Mouse (Mus musculus) lung, embryonic 14.5 days (tissue): Measurements from ENCODE around the gene H1fx. TPM values are rescaled to one million over a fixed set of nuclear protein-coding genes. Genes with fewer than 3 reads are reported as not detected.
"Not testable (repeated sequence)": the region's sequence is repeated elsewhere in the genome, so short reads cannot be mapped to it uniquely, and the experiment has no call there.

Experiments used
- ATAC-seq: fragments of 200-750 bp; cut with Nextera tagmentation; 2 replicates; pipeline ENCODE4 v1.8.0; 2017; ENCODE audit warnings: mild to moderate bottlenecking, moderate TSS enrichment, moderate library complexity; ENCODE audit not compliant: insufficient read depth
- DNase-seq: peaks from one replicate; pipeline ENCODE4 v3.0.0-alpha.2; 2015
- H3K27ac ChIP-seq: fragments of 300-500 bp; sonication (generic); 2 replicates; pipeline ENCODE4 v1.5.1; 2014; ENCODE audit warnings: low read depth, mild to moderate bottlenecking, moderate library complexity
- H3K27me3 ChIP-seq: fragments of 300-500 bp; sonication (generic); 2 replicates; pipeline ENCODE4 v1.6.1; 2014; ENCODE audit warnings: low read length, control low read depth; ENCODE audit not compliant: insufficient read depth
- H3K36me3 ChIP-seq: fragments of 300-500 bp; sonication (generic); 2 replicates; pipeline ENCODE4 v1.6.1; 2014; ENCODE audit warnings: control low read depth; ENCODE audit not compliant: insufficient read depth
- H3K4me1 ChIP-seq: fragments of 300-500 bp; sonication (generic); 2 replicates; pipeline ENCODE4 v1.6.1; 2014; ENCODE audit warnings: antibody characterized with exemption, control low read depth; ENCODE audit not compliant: insufficient read depth
- H3K4me2 ChIP-seq: fragments of 300-500 bp; sonication (generic); 2 replicates; pipeline ENCODE4 v1.6.1; 2014; ENCODE audit warnings: mild to moderate bottlenecking
- H3K4me3 ChIP-seq: fragments of 300-500 bp; sonication (generic); 2 replicates; pipeline ENCODE4 v1.5.1; 2014; ENCODE audit warnings: low read depth, low read length
- H3K9ac ChIP-seq: fragments of 300-500 bp; sonication (generic); 2 replicates; pipeline ENCODE4 v1.6.1; 2014
- H3K9me3 ChIP-seq: fragments of 300-500 bp; sonication (generic); 2 replicates; pipeline ENCODE4 v1.6.1; 2016; ENCODE audit warnings: low read depth, low read length, control low read depth
- CTCF ChIP-seq: IDR thresholded peaks from 2 replicates; pipeline ENCODE4 v1.5.1; 2016; ENCODE audit warnings: antibody characterized with exemption, low read depth
- WGBS: fragments of 180-500 bp; shearing (Covaris S2); extraction: QIAGEN DNeasy Blood & Tissue Kit; methylation state at CpG from one replicate; pipeline ENCODE4 v1.1.7; 2014; 5-methylcytosine and 5-hydroxymethylcytosine counted together
- polyA plus RNA-seq: library from polyadenylated mRNA; unstranded; fragments of >200 nt; fragmentation: Nextera tagmentation; extraction: Ambion mirVana; gene quantifications from 2 replicates; pipeline ENCODE4 v1.2.1, GENCODE M21; 2014

H1fx gene
- polyA plus RNA-seq, 1 experiment from 2014 or later, result 74.4 TPM

DNA sequence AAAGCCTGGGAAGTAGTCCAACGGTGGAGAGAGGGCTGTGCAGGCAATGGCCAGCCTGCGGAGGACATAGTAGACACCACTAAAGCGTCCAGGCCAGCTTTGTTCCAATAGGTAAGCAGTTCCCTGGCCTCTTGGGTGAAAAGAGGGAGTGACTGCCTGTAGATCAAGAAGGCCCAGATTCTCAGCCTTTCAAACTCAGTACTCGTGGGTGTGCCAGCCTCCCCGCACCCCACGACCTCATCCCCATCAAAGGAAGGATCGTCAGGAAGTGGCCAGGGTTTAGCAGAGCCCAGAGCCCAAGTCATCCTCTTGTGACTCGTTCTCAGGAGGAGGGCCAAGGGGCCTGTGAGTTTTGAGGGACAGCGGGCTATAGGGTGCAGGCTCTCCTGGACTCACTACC is 1.1 kb upstream of the H1fx start:
- Histone ChIP-seq H3K27ac (no peak overlapping the region), H3K9me3 (no peaks in the 10 kb centered on the region), H3K9ac (peak overlapping the region; percentile 89), H3K4me3 (peak overlapping the region; percentile 93), H3K4me1 (peaks cover 12% of the 10 kb centered on the region), H3K36me3 (peaks cover 31% of the 10 kb centered on the region), H3K4me2 (peak overlapping the region; percentile 84), H3K27me3 (no peaks in the 10 kb centered on the region)
- WGBS, result 59% methylated on average over 9 of the region's 9 CpGs
- no peak for DNase-seq
- ATAC-seq, result no peak
- TF ChIP-seq CTCF, result no peak

DNA sequence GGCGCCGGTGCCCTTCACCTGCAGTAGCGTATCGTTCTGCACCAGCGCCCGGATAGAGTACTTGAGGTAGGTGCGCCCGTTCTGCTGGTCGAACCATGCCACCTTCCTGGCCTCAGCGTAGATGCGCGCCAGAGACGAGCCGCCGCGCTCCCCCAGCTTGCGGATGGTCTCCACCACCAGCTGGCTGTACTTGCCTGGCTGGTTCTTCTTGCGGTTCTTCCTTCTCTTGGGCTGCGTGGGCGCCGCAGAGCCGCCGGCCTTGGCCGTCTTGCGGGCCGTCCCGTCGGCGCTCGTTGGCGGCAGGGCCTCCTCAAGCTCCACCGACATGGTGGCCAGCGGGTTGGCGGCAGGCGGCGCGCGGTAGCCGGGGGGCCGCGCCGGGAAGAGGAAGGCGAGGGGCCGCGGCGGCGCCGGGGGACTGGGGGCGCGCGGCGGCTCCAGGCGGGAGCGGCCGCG is 379 bp downstream of the H1fx start:
- Histone ChIP-seq H3K4me3 (peak overlapping the region; percentile 93), H3K4me2 (peak overlapping the region; percentile 84), H3K4me1 (peaks cover 12% of the 10 kb centered on the region), H3K9ac (peak overlapping the region; percentile 89), H3K27me3 (no peaks in the 10 kb centered on the region), H3K36me3 (peaks cover 19% of the 10 kb centered on the region), H3K9me3 (no peaks in the 10 kb centered on the region), H3K27ac (peak overlapping the region; percentile 93)
- DNase-seq (no peak), ATAC-seq (no peak; the same call in none of the 2 replicates)
- TF ChIP-seq CTCF, result no peak
- WGBS, result under 1% methylated on average over 50 of the region's 56 CpGs

DNA sequence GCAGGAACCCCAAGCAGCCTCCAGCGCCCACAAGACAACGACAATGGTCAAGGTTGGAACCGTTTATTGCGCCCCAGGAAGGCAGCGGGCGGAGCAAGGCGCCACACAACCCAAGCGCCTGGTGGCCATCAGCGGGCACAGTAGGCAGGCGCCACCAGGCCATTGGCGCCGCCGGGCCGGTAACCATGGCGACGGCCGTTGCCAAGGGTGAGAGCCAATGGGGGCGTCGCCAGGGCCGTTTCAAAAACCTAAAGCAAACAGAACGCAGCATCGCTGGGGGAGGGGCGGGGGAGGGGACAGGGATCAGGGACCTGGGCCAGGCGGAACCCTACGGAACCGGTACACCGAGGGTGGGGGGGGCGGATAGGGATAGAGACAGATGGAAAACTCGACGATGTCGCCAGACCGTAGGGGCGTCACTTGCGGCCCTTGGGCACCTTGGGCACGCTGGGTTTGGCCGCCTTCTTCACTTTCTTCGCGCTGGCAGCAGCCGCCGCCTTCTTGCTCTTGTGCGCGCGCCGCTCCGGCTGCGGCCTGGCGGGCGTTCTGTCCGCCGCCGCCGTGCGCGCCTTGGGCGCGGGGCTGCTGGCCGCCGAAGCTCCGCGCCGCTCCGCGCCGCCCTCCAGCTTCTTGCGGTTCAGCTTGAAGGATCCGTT is 935 bp downstream of the H1fx start:
- Histone ChIP-seq H3K27ac (peak overlapping the region; percentile 93), H3K9me3 (no peaks in the 10 kb centered on the region), H3K27me3 (no peaks in the 10 kb centered on the region), H3K36me3 (peaks cover 19% of the 10 kb centered on the region), H3K9ac (peak overlapping the region; percentile 89), H3K4me3 (peak overlapping the region; percentile 93), H3K4me2 (peak overlapping the region; percentile 84), H3K4me1 (peaks cover 12% of the 10 kb centered on the region)
- WGBS, result under 1% methylated on average over 63 of the region's 66 CpGs
- TF ChIP-seq CTCF, result peak; percentile 69
- DNase-seq (peak; percentile 94), ATAC-seq (peak; percentile 80)

DNA sequence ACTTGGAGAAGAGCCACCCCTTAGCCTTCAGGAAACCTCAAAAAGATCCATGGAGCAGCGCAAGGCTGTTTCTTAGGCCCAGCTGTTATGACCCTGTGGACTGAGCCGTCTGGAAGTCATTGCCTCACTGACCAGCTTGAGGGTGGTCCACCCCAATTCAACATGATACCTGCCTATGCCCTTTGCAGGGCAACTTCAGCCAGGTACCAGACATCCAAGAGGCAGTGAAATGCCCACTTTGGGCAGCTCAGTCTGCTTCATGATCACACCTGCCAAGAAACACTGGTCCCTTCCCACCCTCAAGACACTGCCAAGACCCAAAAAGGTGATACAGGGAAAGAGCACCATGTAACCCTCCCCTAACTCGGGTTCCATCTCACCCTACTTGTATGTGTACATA is 1.7 kb downstream of the H1fx start:
- 0 out of 2 replicates have a peak overlapping the region, but pooled peaks have one; percentile 43 for H3K27ac ChIP-seq
- WGBS, result 62% methylated on average over 3 of the region's 3 CpGs
- DNase-seq, result no peak
- peaks cover 15% of the 10 kb centered on the region for H3K36me3 ChIP-seq
- H3K9ac ChIP-seq, result 0 out of 2 replicates have a peak overlapping the region, but pooled peaks have one; percentile 89
- peak overlapping the region; percentile 93 for H3K4me3 ChIP-seq
- peak overlapping the region; percentile 84 for H3K4me2 ChIP-seq
- H3K27me3 ChIP-seq, result no peaks in the 10 kb centered on the region
- no peaks in the 10 kb centered on the region for H3K9me3 ChIP-seq
- 0 out of 2 replicates have a peak, but pooled peaks have one; percentile 7 for ATAC-seq
- peaks cover 12% of the 10 kb centered on the region for H3K4me1 ChIP-seq
- no peak for TF ChIP-seq CTCF

DNA sequence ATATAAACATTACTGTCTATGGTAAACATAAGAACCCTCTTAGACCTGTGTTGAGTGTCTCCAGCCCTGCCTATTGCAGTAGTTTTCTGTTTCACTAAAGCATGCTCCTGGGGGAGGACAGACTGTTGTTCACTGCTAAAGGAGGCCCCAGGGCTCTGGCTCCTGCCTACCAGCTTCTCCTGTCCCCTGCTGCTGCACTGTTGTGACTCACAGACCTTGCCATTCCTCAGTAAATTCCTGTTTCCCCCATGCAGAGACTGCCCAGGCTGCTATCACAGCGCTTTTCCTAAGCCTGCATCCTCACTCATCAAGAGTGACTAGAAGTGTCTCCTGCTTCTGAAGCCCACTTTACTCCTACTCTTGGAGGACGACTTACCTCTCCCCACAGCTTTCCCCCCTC is 11.4 kb downstream of the H1fx start:
- H3K27ac ChIP-seq, result no peak overlapping the region
- H3K27me3 ChIP-seq, result no peaks in the 10 kb centered on the region
- H3K4me2 ChIP-seq, result no peak overlapping the region
- H3K9ac ChIP-seq, result no peak overlapping the region
- ATAC-seq (no peak), DNase-seq (no peak)
- no peaks in the 10 kb centered on the region for H3K4me1 ChIP-seq
- WGBS, result 21% methylated on average over 2 of the region's 2 CpGs
- H3K9me3 ChIP-seq, result no peaks in the 10 kb centered on the region
- H3K36me3 ChIP-seq, result no peaks in the 10 kb centered on the region
- no peak overlapping the region for H3K4me3 ChIP-seq
- no peak for TF ChIP-seq CTCF

DNA sequence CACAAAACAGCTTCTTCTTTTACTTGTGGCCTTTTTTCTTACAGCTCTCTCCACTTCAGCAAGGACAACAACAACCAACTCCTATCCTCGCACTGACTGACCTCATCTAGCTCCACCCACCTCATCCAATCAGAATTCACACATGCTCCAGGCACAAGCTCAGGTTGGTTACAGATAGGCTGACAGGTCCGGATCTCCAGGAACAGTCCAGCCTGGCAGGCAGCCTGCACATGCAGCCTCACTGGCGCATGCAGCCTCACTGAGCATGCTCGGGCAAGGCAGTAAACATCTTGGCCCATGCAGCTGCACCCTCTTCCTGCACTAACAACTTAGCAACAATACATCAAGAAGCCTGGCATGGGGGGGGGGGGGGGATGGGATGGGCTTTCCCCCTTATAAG is 19.0 kb downstream of the H1fx start:
- ATAC-seq, H3K36me3 ChIP-seq, H3K4me2 ChIP-seq, H3K9me3 ChIP-seq, H3K27me3 ChIP-seq, DNase-seq, H3K4me1 ChIP-seq, H3K4me3 ChIP-seq, H3K9ac ChIP-seq, H3K27ac ChIP-seq: not testable (repeated sequence)
- 48% methylated on average over 4 of the region's 4 CpGs for WGBS

DNA sequence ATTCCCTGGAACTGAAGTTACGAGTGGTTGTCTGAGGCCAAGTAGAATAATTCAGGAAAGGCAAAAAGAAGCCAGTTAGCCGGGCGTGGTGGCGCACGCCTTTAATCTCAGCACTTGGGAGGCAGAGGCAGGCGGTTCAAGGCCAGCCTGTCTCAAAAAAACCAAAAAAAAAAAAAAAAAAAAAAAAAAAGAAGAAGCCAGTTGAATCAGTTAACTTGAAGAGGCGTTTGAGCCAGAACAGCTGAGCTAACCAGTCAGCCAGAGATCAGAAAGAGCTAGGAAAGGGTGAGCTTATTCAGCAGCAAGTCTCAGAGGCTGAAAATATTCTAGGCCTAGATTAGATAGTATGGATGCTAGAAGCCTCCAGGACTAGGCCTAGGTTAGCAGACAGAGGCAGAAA is 39.3 kb downstream of the H1fx start:
- Histone ChIP-seq H3K27ac (no peak overlapping the region), H3K9me3 (no peaks in the 10 kb centered on the region), H3K27me3 (no peaks in the 10 kb centered on the region), H3K9ac (no peak overlapping the region), H3K4me2 (no peak overlapping the region), H3K4me1 (no peaks in the 10 kb centered on the region), H3K36me3 (no peaks in the 10 kb centered on the region), H3K4me3 (no peak overlapping the region)
- no peak for TF ChIP-seq CTCF
- 83% methylated on average over 7 of the region's 7 CpGs for WGBS
- DNase-seq (no peak), ATAC-seq (no peak)
